Mouse (Mus musculus) left cerebral cortex, adult 2 months (tissue): ENCODE data around the gene Wasf2. TPM values are rescaled to one million over a fixed set of nuclear protein-coding genes. Genes with fewer than 3 reads are reported as not detected.
A peak's percentile ranks its signal among the peaks of the same experiment; 100 is the strongest.

Source experiments
- DNase-seq, 2 experiments: peaks; one replicate each; pipeline ENCODE4 v3.0.0; 2021 to 2022; ENCODE audit warnings: low spot score in 2 of 2, mixed read lengths in 1 of 2; ENCODE audit errors: extremely low spot score in 1 of 2
- H3K27ac ChIP-seq: fragments of 200-600 bp; 2 replicates; pipeline ENCODE4 v1.8.1; 2022
- H3K4me3 ChIP-seq: fragments of 200-600 bp; 2 replicates; pipeline ENCODE4 v1.8.1; 2022
- CTCF ChIP-seq: fragments of 200-600 bp; IDR thresholded peaks from 2 replicates; pipeline ENCODE4 v1.8.1; 2022; ENCODE audit warnings: antibody characterized with exemption, mild to moderate bottlenecking, moderate library complexity
- intact Hi-C: fragments of 180-260 bp; cut with DNase I; formaldehyde crosslinking; loops from one replicate; pipeline ENCODE4 v1.15.1; 2025
- total RNA-seq, 2 experiments: library from RNA; stranded (reverse); gene quantifications; 2 replicates each; pipeline ENCODE4 v1.2.3; 2021

Wasf2 gene
- total RNA-seq, 2 experiments from 2014 or later: 25.7 to 34.3 TPM

- no peak for TF ChIP-seq CTCF
- intact Hi-C loops: loop anchor here (5.0 kb wide), 1 partner anchor 38 kb away; the partner anchor contains the start of gene Wasf2
- H3K27ac ChIP-seq: peak overlapping the region; percentile 54
- H3K4me3 ChIP-seq: no peak overlapping the region
- DNase-seq: no peak
These were observed 39.8 kb downstream of the Wasf2 start for GRCm38 (mm10) chr4:133170056-133170524.

- intact Hi-C loops: loop anchor here (5.0 kb wide), 1 partner anchor 38 kb away; the partner anchor contains the start of gene Wasf2
- Histone ChIP-seq H3K27ac (peak overlapping the region; percentile 54), H3K4me3 (no peak overlapping the region)
- TF ChIP-seq CTCF: no peak
- DNase-seq: no peak
These were observed 40.3 kb downstream of the Wasf2 start for GRCm38 (mm10) chr4:133170616-133171015.

GRCm38 (mm10) chr4:133172451-133172850 lies 42.1 kb downstream of the Wasf2 start:
- intact Hi-C loops: loop anchor here (5.0 kb wide), 1 partner anchor 40 kb away; the partner anchor contains the start of gene Wasf2
- no peak for TF ChIP-seq CTCF
- H3K27ac ChIP-seq: peak overlapping the region; percentile 21; the same call in 1 of the 2 replicates
- no peak for DNase-seq
- H3K4me3 ChIP-seq: no peak overlapping the region

GRCm38 (mm10) chr4:133174361-133174760 lies 44.1 kb downstream of the Wasf2 start:
- peak overlapping the region; percentile 75 for H3K27ac ChIP-seq
- intact Hi-C loops: loop anchor here (5.0 kb wide), 1 partner anchor 42 kb away; the partner anchor contains the start of gene Wasf2
- TF ChIP-seq CTCF: no peak
- H3K4me3 ChIP-seq: no peak overlapping the region
- no peak for DNase-seq

GRCm38 (mm10) chr4:133175274-133175673 lies 45.0 kb downstream of the Wasf2 start:
- intact Hi-C loops: no loop called here
- Histone ChIP-seq H3K27ac (peak overlapping the region; percentile 79; the same call in 1 of the 2 replicates), H3K4me3 (no peak overlapping the region)
- no peak for TF ChIP-seq CTCF
- no peak for DNase-seq

GRCm38 (mm10) chr4:133175998-133176760 lies 45.9 kb downstream of the Wasf2 start:
- peak overlapping the region; percentile 20 for H3K4me3 ChIP-seq
- DNase-seq: no peak

GRCm38 (mm10) chr4:133176761-133177403 lies 46.6 kb downstream of the Wasf2 start:
- peak overlapping the region; percentile 20 for H3K4me3 ChIP-seq
- peak in 1 of 2 experiments; percentile 36 for DNase-seq
- intact Hi-C loops: no loop called here
- TF ChIP-seq CTCF: no peak
- H3K27ac ChIP-seq: peak overlapping the region; percentile 79

More at GRCm38 (mm10) chr4:133175998-133176760, 45.9 kb downstream of the Wasf2 start:
- intact Hi-C loops: no loop called here
- peak overlapping the region; percentile 79 for H3K27ac ChIP-seq
- no peak for TF ChIP-seq CTCF

GRCm38 (mm10) chr4:133178305-133178704 lies 48.0 kb downstream of the Wasf2 start:
- H3K4me3 ChIP-seq: no peak overlapping the region
- intact Hi-C loops: no loop called here
- DNase-seq: no peak
- no peak for TF ChIP-seq CTCF
- H3K27ac ChIP-seq: no peak overlapping the region

GRCm38 (mm10) chr4:133179258-133179657 lies 49.0 kb downstream of the Wasf2 start:
- intact Hi-C loops: no loop called here
- no peak overlapping the region for H3K27ac ChIP-seq
- H3K4me3 ChIP-seq: no peak overlapping the region
- DNase-seq: no peak
- no peak for TF ChIP-seq CTCF

GRCm38 (mm10) chr4:133182439-133183033 lies 52.2 kb downstream of the Wasf2 start:
- TF ChIP-seq CTCF: no peak
- intact Hi-C loops: no loop called here
- no peak overlapping the region for H3K4me3 ChIP-seq
- no peak for DNase-seq
- H3K27ac ChIP-seq: no peak overlapping the region

- H3K27ac ChIP-seq: no peak overlapping the region
These were observed 54.0 kb downstream of the Wasf2 start for GRCm38 (mm10) chr4:133184031-133184897.

More at GRCm38 (mm10) chr4:133184031-133184897, 54.0 kb downstream of the Wasf2 start:
- DNase-seq: no peak
- no peak overlapping the region for H3K4me3 ChIP-seq
- TF ChIP-seq CTCF: no peak
- intact Hi-C loops: no loop called here
